Mouse (Mus musculus) forebrain, embryonic 16.5 days (tissue): ENCODE results near the gene Fez2. TPM values are rescaled to one million over a fixed set of nuclear protein-coding genes. Genes with fewer than 3 reads are reported as not detected.

ENCODE experiments used
- ATAC-seq: fragments of 200-750 bp; cut with Nextera tagmentation; 2 replicates; pipeline ENCODE4 v1.8.0; 2017; ENCODE audit warnings: mild to moderate bottlenecking, moderate library complexity
- H3K27ac ChIP-seq: fragments of 300-500 bp; sonication (generic); 2 replicates; pipeline ENCODE4 v1.5.1; 2014; ENCODE audit warnings: low read length, control low read depth
- H3K27me3 ChIP-seq: fragments of 300-500 bp; sonication (generic); replicated peaks from 2 replicates; pipeline ENCODE4 v1.6.1; 2014; ENCODE audit warnings: low read length; ENCODE audit not compliant: control insufficient read depth, insufficient read depth
- H3K36me3 ChIP-seq: fragments of 300-500 bp; sonication (generic); 2 replicates; pipeline ENCODE4 v1.6.1; 2014; ENCODE audit not compliant: control insufficient read depth, insufficient read depth
- H3K4me1 ChIP-seq: fragments of 300-500 bp; sonication (generic); replicated peaks from 2 replicates; pipeline ENCODE4 v1.6.1; 2014; ENCODE audit warnings: low read length; ENCODE audit not compliant: control insufficient read depth, insufficient read depth
- H3K4me2 ChIP-seq: fragments of 300-500 bp; sonication (generic); 2 replicates; pipeline ENCODE4 v1.6.1; 2014; ENCODE audit warnings: mild to moderate bottlenecking, low read length, control low read depth
- H3K4me3 ChIP-seq: fragments of 300-500 bp; sonication (generic); replicated peaks from 2 replicates; pipeline ENCODE4 v1.5.1; 2014; ENCODE audit warnings: mild to moderate bottlenecking, low read length, control low read depth
- H3K9ac ChIP-seq: fragments of 300-500 bp; sonication (generic); replicated peaks from 2 replicates; pipeline ENCODE4 v1.6.1; 2014; ENCODE audit warnings: low read depth, low read length, control low read depth
- H3K9me3 ChIP-seq: fragments of 300-500 bp; sonication (generic); 2 replicates; pipeline ENCODE4 v1.6.1; 2016; ENCODE audit warnings: low read length; ENCODE audit not compliant: control insufficient read depth
- WGBS: fragments of 180-500 bp; shearing (Covaris S2); extraction: QIAGEN DNeasy Blood & Tissue Kit; methylation state at CpG from one replicate; pipeline ENCODE4 v1.1.7; 2014; 5-methylcytosine and 5-hydroxymethylcytosine counted together
- polyA plus RNA-seq: library from polyadenylated mRNA; unstranded; fragments of >200 nt; fragmentation: Nextera tagmentation; extraction: Ambion mirVana; gene quantifications from 2 replicates; pipeline ENCODE4 v1.2.1, GENCODE M21; 2015

The Fez2 gene
- polyA plus RNA-seq, 1 experiment from 2014 or later = 40.2 TPM

DNA sequence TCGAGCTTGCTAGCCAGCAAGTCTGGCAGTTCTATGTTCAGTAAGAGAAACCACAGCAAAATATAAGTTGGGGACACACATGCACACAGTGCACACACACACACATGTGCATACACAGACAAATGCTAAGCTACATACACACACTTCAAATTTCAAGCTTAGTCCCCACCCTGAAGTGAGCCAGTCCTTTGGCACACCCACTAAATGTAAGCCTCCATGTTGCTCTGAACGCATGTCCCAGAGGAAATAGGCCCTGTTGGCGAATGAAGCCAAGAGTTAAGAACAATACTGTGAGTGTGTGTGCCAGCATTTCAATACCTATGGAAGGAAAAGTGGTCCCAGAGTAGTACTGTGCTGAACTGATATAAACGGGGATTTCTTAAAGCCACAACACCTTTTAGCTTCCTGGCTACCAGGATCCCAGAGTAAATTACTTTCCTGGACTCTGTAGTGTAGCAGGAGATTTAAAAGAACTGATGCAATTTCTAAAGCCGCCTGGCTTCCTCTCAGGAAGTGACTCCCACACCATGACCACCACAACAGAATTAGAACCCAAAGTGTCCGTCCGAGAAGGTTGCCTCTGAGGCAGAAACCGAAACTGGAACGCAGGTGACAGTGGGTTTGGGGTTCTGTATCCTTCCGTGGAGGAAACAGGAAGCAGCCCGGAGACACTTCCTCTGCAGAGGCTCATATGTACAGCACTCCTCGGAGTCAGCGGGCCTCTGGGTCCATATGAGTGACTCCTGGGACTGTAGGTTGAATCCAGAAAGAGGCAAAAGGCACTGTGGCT lies 55.8 kb downstream of the Fez2 start:
- WGBS = 88% methylated on average over 13 of the region's 13 CpGs

DNA sequence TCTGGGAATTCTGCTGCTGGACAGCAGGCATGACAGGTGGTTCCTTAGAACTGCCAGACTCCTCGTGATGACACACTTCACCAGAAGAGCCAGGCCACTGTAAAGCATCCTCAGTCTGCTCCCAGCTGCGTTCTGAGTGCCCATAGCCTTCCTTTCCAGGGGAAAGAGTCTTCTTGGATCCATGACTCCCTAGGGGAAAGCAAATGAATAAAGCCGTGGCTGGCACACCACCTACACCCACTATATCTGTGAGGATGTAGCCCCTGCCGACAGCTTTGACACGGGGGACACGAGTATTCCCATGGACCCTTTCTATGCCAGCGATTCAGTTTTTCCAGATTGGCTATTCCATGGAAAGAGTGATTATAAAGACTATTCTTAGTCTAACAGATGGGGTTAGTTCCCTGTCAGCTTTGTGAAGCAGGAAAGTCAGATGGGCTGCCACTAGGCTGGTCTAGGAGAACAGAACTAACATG lies 59.7 kb downstream of the Fez2 start:
- Histone ChIP-seq H3K9ac (no peak overlapping the region), H3K4me1 (peaks cover 11% of the 10 kb centered on the region), H3K36me3 (0 out of 2 replicates have a peak, but pooled peaks cover 2% of the 10 kb centered on the region), H3K4me3 (no peak overlapping the region), H3K4me2 (no peak overlapping the region), H3K27ac (peak overlapping the region; percentile 20), H3K9me3 (no peaks in the 10 kb centered on the region), H3K27me3 (no peaks in the 10 kb centered on the region)
- peak; percentile 80 for ATAC-seq
- 42% methylated on average over 7 of the region's 7 CpGs for WGBS

More for the DNA sequence above, 55.8 kb downstream of the Fez2 start:
- H3K9ac ChIP-seq = no peak overlapping the region
- H3K4me1 ChIP-seq = peaks cover 11% of the 10 kb centered on the region
- H3K36me3 ChIP-seq = no peaks in the 10 kb centered on the region
- H3K4me2 ChIP-seq = no peak overlapping the region
- no peak overlapping the region for H3K27ac ChIP-seq
- H3K27me3 ChIP-seq = no peaks in the 10 kb centered on the region
- H3K9me3 ChIP-seq = no peaks in the 10 kb centered on the region
- no peak for ATAC-seq
- no peak overlapping the region for H3K4me3 ChIP-seq

GRCm38 (mm10) chr17:78357753-78358152 lies 60.2 kb downstream of the Fez2 start:
- 19% methylated on average over 4 of the region's 4 CpGs for WGBS
- Histone ChIP-seq H3K9me3 (no peaks in the 10 kb centered on the region), H3K4me3 (no peak overlapping the region), H3K27me3 (no peaks in the 10 kb centered on the region), H3K4me1 (peaks cover 11% of the 10 kb centered on the region), H3K9ac (no peak overlapping the region), H3K4me2 (no peak overlapping the region), H3K36me3 (0 out of 2 replicates have a peak, but pooled peaks cover 2% of the 10 kb centered on the region), H3K27ac (no peak overlapping the region)
- ATAC-seq = peak; percentile 52

GRCm38 (mm10) chr17:78355611-78356010 lies 62.3 kb downstream of the Fez2 start:
- Histone ChIP-seq H3K27ac (no peak overlapping the region), H3K9me3 (no peaks in the 10 kb centered on the region), H3K27me3 (no peaks in the 10 kb centered on the region), H3K4me3 (no peak overlapping the region), H3K4me1 (peaks cover 11% of the 10 kb centered on the region), H3K36me3 (0 out of 2 replicates have a peak, but pooled peaks cover 2% of the 10 kb centered on the region), H3K9ac (no peak overlapping the region), H3K4me2 (no peak overlapping the region)
- no peak for ATAC-seq
- WGBS = 74% methylated on average over 8 of the region's 8 CpGs

- H3K4me2 ChIP-seq = no peak overlapping the region
- peaks cover 11% of the 10 kb centered on the region for H3K4me1 ChIP-seq
- no peak for ATAC-seq
- 0 out of 2 replicates have a peak, but pooled peaks cover 2% of the 10 kb centered on the region for H3K36me3 ChIP-seq
- H3K27me3 ChIP-seq = no peaks in the 10 kb centered on the region
- 90% methylated on average over 12 of the region's 12 CpGs for WGBS
- H3K9me3 ChIP-seq = no peaks in the 10 kb centered on the region
- no peak overlapping the region for H3K4me3 ChIP-seq
- no peak overlapping the region for H3K9ac ChIP-seq
- no peak overlapping the region for H3K27ac ChIP-seq
These were observed 63.1 kb downstream of the Fez2 start for GRCm38 (mm10) chr17:78354871-78355270.

- H3K4me3 ChIP-seq = no peak overlapping the region
- ATAC-seq = no peak
- no peaks in the 10 kb centered on the region for H3K9me3 ChIP-seq
- no peak overlapping the region for H3K9ac ChIP-seq
- no peak overlapping the region for H3K4me2 ChIP-seq
- H3K27me3 ChIP-seq = no peaks in the 10 kb centered on the region
- no peak overlapping the region for H3K27ac ChIP-seq
- H3K4me1 ChIP-seq = peaks cover 11% of the 10 kb centered on the region
- 79% methylated on average over 2 of the region's 2 CpGs for WGBS
- 0 out of 2 replicates have a peak, but pooled peaks cover 2% of the 10 kb centered on the region for H3K36me3 ChIP-seq
These were observed 63.5 kb downstream of the Fez2 start for GRCm38 (mm10) chr17:78354411-78354810.

GRCm38 (mm10) chr17:78352500-78352855 lies 65.5 kb downstream of the Fez2 start:
- 85% methylated on average over 3 of the region's 3 CpGs for WGBS
- Histone ChIP-seq H3K9me3 (no peaks in the 10 kb centered on the region), H3K4me2 (no peak overlapping the region), H3K4me3 (no peak overlapping the region), H3K36me3 (0 out of 2 replicates have a peak, but pooled peaks cover 2% of the 10 kb centered on the region), H3K27ac (no peak overlapping the region), H3K4me1 (peaks cover 2% of the 10 kb centered on the region; the same call in 1 of the 2 replicates), H3K9ac (no peak overlapping the region), H3K27me3 (no peaks in the 10 kb centered on the region)
- ATAC-seq = no peak

DNA sequence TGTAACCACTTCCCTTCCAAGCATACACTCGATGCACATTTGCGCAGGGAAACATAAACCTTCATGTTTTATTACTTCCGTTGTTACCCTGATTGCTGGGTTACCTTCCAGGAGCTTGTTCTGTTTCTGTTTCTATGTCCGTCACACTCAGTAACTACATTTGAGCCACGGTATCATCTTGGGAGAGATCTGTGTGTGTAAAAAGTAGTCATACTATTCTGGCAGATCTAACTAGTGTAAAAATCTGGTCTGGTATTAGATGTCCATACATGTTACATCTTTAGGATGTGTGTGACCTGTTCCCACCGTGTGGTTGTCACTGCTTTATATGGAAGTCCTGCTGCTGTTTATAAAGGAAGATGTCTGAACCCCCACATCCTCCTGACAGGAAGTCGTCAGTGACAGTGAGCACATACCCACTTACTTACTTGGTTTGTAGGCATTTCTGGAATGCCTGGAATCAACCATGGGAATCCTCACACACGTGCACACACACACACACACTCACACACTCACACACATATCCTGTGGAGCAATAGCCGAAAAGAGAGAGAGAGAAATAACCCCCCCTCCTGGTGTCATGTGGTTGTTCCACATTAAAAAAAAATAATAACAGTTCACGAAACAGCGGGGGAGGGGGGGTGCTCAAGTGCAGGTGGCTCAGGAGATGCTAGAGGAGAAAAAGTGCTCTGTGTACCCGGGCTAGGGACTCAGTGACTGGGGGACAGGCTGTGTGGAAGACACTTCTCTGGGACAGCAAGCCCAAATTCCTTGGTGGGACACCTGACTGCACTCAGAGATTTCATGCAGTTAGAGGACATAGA lies 66.1 kb downstream of the Fez2 start:
- no peak overlapping the region for H3K27ac ChIP-seq
- 0 out of 2 replicates have a peak, but pooled peaks cover 2% of the 10 kb centered on the region for H3K36me3 ChIP-seq
- 85% methylated on average over 12 of the region's 12 CpGs for WGBS
- H3K4me3 ChIP-seq = no peak overlapping the region
- no peaks in the 10 kb centered on the region for H3K4me1 ChIP-seq
- no peaks in the 10 kb centered on the region for H3K9me3 ChIP-seq
- no peaks in the 10 kb centered on the region for H3K27me3 ChIP-seq
- no peak for ATAC-seq
- no peak overlapping the region for H3K9ac ChIP-seq
- no peak overlapping the region for H3K4me2 ChIP-seq

GRCm38 (mm10) chr17:78347111-78347801 lies 70.7 kb downstream of the Fez2 start:
- no peaks in the 10 kb centered on the region for H3K36me3 ChIP-seq
- ATAC-seq = no peak
- no peak overlapping the region for H3K27ac ChIP-seq
- no peak overlapping the region for H3K4me2 ChIP-seq
- no peak overlapping the region for H3K4me3 ChIP-seq
- H3K9ac ChIP-seq = no peak overlapping the region
- 94% methylated on average over 17 of the region's 17 CpGs for WGBS
- no peaks in the 10 kb centered on the region for H3K4me1 ChIP-seq
- no peaks in the 10 kb centered on the region for H3K9me3 ChIP-seq
- no peaks in the 10 kb centered on the region for H3K27me3 ChIP-seq
